Mouse (Mus musculus) stomach, embryonic 14.5 days (tissue): ENCODE data around the gene Rab3gap2. TPM values are rescaled to one million over a fixed set of nuclear protein-coding genes. Genes with fewer than 3 reads are reported as not detected.

Experiments used
- ATAC-seq: fragments of 200-750 bp; cut with Nextera tagmentation; 2 replicates; pipeline ENCODE4 v1.8.0; 2017; ENCODE audit warnings: low read depth, moderate TSS enrichment; ENCODE audit not compliant: insufficient number of reproducible peaks, insufficient read depth, low FRiP score
- H3K27ac ChIP-seq: fragments of 300-500 bp; sonication (generic); 2 replicates; pipeline ENCODE4 v1.5.1; 2014; ENCODE audit warnings: mild to moderate bottlenecking, low read length, moderate library complexity, mixed read lengths
- H3K27me3 ChIP-seq: fragments of 300-500 bp; sonication (generic); 2 replicates; pipeline ENCODE4 v1.6.1; 2014; ENCODE audit warnings: low read length, control low read depth, mixed read lengths; ENCODE audit not compliant: control insufficient read depth, insufficient read depth
- H3K36me3 ChIP-seq: fragments of 300-500 bp; sonication (generic); 2 replicates; pipeline ENCODE4 v1.6.1; 2014; ENCODE audit warnings: mild to moderate bottlenecking, control low read depth, low read length, moderate library complexity, mixed read lengths; ENCODE audit not compliant: control insufficient read depth, insufficient read depth
- H3K4me1 ChIP-seq: fragments of 300-500 bp; sonication (generic); 2 replicates; pipeline ENCODE4 v1.6.1; 2014; ENCODE audit warnings: low read length, control low read depth, mixed read lengths; ENCODE audit not compliant: control insufficient read depth, insufficient read depth
- H3K4me2 ChIP-seq: fragments of 300-500 bp; sonication (generic); replicated peaks from 2 replicates; pipeline ENCODE4 v1.6.1; 2014; ENCODE audit warnings: low read depth, low read length, control low read depth
- H3K4me3 ChIP-seq: fragments of 300-500 bp; sonication (generic); 2 replicates; pipeline ENCODE4 v1.5.1; 2014; ENCODE audit warnings: low read depth, low read length, control low read depth
- H3K9ac ChIP-seq: fragments of 300-500 bp; sonication (generic); replicated peaks from 2 replicates; pipeline ENCODE4 v1.6.1; 2014; ENCODE audit warnings: low read depth, mild to moderate bottlenecking, control low read depth, low read length, moderate library complexity, mixed read lengths
- H3K9me3 ChIP-seq: fragments of 300-500 bp; sonication (generic); 2 replicates; pipeline ENCODE4 v1.6.1; 2016; ENCODE audit warnings: low read depth, low read length, control low read depth; ENCODE audit not compliant: control insufficient read depth
- WGBS: fragments of 180-500 bp; shearing (Covaris S2); extraction: QIAGEN DNeasy Blood & Tissue Kit; methylation state at CpG from one replicate; pipeline ENCODE4 v1.1.7; 2014; 5-methylcytosine and 5-hydroxymethylcytosine counted together
- polyA plus RNA-seq: library from polyadenylated mRNA; unstranded; fragments of >200 nt; fragmentation: Nextera tagmentation; extraction: Ambion mirVana; gene quantifications from 2 replicates; pipeline ENCODE4 v1.2.1, GENCODE M21; 2014

Rab3gap2 gene
- polyA plus RNA-seq, 1 experiment from 2014 or later, result 24.9 TPM

DNA sequence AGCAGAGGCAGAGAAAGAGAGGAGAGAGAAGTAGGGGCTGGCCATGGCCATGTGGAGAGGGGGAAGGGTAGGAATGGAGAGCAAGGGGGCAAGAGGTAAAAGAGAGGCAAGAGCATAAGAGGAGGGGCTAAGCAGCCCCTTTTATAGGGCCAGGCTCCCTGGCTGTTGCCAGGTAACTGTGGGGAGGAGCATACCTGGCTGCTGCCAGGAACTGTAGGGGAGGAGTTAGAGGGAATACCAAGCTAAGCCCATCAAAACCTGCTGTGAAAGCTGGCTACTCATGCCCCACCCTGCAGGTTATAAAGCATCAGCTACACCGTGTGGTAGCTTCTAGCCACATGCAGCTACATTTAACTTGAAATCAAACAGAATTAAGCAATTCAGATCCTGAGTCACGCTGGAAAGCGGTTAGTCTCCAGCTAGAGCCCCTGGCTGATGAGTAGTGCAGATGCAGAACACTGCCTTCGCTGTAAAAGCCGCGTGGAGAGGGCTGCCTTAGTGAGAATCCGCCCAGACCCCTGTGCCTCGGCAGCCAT is 5.8 kb downstream of the Rab3gap2 start:
- 41% methylated on average over 8 of the region's 8 CpGs for WGBS
- H3K9me3 ChIP-seq, result no peaks in the 10 kb centered on the region
- H3K36me3 ChIP-seq, result no peaks in the 10 kb centered on the region; the same call in none of the 2 replicates
- H3K4me1 ChIP-seq, result peaks cover 6% of the 10 kb centered on the region; the same call in 1 of the 2 replicates
- H3K27ac ChIP-seq, result no peak overlapping the region
- H3K9ac ChIP-seq, result no peak overlapping the region
- peak; percentile 61; the same call in 1 of the 2 replicates for ATAC-seq
- no peaks in the 10 kb centered on the region for H3K27me3 ChIP-seq
- H3K4me3 ChIP-seq, result no peak overlapping the region
- H3K4me2 ChIP-seq, result no peak overlapping the region

DNA sequence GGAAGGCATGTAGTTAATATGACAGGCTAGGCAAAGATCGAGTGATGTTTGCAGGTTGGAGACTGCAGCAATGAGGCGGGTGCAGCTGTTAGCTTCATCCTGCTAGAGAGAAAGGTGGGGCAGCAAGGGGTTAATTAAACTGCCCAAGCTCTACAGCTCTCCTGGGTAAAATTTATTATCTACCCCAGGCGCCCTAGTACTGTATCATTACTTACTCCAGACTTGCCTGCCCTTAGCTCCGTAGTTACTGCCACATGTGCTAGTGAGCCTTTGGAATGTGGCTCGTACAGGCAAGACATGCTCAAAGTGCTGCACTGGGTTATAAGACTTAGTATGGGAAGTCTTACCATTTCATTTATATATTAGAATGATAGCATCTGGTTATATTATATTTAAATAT is 12.4 kb downstream of the Rab3gap2 start:
- ATAC-seq, result no peak
- 25% methylated on average over 5 of the region's 5 CpGs for WGBS

DNA sequence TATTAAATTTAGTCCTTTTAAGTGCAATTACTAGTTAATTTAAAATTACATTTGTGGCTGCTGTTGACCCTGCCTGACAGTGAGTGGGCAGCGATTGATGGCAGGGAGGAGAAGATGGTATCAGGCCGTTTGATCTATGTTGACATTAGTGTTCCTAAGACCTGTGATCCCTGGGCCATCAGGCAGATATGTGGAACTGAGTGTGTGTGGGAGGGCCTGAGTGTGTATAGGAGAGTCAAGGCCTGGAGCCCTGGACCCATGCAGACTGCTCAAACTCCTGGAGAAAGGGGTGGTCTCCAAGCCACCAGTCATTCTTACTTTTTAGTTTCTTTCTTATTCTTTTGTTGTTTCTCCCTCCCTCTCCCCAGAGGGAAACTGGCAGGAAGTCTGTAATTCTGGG is 12.8 kb downstream of the Rab3gap2 start:
- Histone ChIP-seq H3K27ac (no peak overlapping the region), H3K27me3 (no peaks in the 10 kb centered on the region), H3K9ac (no peak overlapping the region), H3K4me1 (no peaks in the 10 kb centered on the region), H3K36me3 (no peaks in the 10 kb centered on the region; the same call in 1 of the 2 replicates), H3K4me3 (no peak overlapping the region), H3K9me3 (no peaks in the 10 kb centered on the region), H3K4me2 (no peak overlapping the region)
- WGBS, result 17% methylated on average over 2 of the region's 2 CpGs
- no peak for ATAC-seq

More for the DNA sequence above, 12.4 kb downstream of the Rab3gap2 start:
- H3K9ac ChIP-seq, result no peak overlapping the region
- H3K27ac ChIP-seq, result no peak overlapping the region
- H3K36me3 ChIP-seq, result no peaks in the 10 kb centered on the region; the same call in 1 of the 2 replicates
- no peaks in the 10 kb centered on the region for H3K27me3 ChIP-seq
- H3K4me3 ChIP-seq, result no peak overlapping the region
- H3K9me3 ChIP-seq, result no peaks in the 10 kb centered on the region
- H3K4me1 ChIP-seq, result no peaks in the 10 kb centered on the region
- no peak overlapping the region for H3K4me2 ChIP-seq

DNA sequence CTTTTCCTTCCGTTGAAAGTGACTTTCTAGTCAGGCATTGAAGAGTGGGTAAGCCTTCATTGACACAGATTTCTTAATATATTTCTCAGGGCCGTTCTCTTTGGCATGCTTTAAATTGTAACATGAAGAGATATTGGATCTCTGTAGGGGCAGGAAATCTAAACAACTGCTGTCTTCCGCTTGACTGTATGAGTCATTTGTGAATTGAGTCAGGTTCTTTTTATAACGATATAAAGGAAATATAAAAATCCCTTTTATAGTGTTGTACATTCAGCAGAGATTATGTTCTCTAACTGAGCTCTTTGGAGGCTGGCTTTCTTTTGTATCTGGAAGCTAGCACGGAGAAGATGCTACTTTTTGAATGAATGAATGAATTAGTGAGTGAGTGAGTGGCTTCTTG is 14.0 kb downstream of the Rab3gap2 start:
- no peaks in the 10 kb centered on the region for H3K27me3 ChIP-seq
- H3K4me2 ChIP-seq, result no peak overlapping the region
- no peak overlapping the region for H3K9ac ChIP-seq
- no peaks in the 10 kb centered on the region for H3K9me3 ChIP-seq
- H3K36me3 ChIP-seq, result no peaks in the 10 kb centered on the region; the same call in 1 of the 2 replicates
- WGBS, result 68% methylated on average over 5 of the region's 5 CpGs
- no peak for ATAC-seq
- H3K4me1 ChIP-seq, result no peaks in the 10 kb centered on the region
- H3K4me3 ChIP-seq, result no peak overlapping the region
- H3K27ac ChIP-seq, result no peak overlapping the region

DNA sequence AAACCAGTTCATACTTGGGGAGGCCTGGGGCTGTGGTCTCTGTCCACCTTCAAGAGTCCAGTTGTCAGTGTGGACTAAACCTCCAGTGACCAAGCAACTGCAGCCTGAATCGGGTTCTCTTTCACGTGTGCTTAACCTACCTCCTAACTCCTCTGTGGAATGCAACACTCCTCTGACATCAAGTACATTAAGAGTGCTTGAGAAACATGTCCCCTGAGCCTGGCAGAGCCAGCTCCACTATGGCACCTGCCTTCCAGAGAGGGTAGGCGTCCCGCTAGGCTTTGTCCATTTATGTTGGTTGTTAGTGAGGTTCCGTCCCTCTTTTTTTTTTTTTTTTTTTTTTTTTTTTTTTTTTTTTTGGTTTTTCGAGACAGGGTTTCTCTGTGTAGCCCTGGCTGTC is 23.0 kb downstream of the Rab3gap2 start:
- Histone ChIP-seq H3K4me3 (no peak overlapping the region), H3K9me3 (no peaks in the 10 kb centered on the region), H3K4me2 (no peak overlapping the region), H3K36me3 (peaks cover 8% of the 10 kb centered on the region), H3K9ac (no peak overlapping the region), H3K27me3 (no peaks in the 10 kb centered on the region), H3K27ac (no peak overlapping the region), H3K4me1 (peaks cover 9% of the 10 kb centered on the region; the same call in 1 of the 2 replicates)
- no peak for ATAC-seq
- WGBS, result 91% methylated on average over 6 of the region's 6 CpGs

DNA sequence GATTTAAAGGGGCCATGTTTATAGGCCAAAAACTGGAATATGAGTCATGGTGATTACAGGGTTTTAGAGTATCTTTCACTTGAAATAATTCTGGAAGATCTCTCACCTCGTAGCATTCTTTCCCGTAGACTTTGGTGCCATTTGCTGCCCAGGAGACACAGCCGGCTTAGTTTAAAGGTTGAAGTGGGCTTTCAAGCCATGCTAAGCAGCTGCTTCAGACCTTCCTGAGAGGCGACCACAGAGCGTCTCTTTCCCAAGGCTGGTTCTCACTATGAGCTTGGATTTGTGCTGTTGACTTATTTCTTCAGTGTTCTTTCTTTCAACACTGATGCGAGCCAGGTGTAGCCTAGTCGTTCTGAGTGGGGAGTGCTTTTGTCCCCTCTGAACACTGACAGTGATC is 23.8 kb downstream of the Rab3gap2 start:
- H3K9ac ChIP-seq, result no peak overlapping the region
- WGBS, result 92% methylated on average over 7 of the region's 7 CpGs
- H3K4me3 ChIP-seq, result no peak overlapping the region
- no peak overlapping the region for H3K27ac ChIP-seq
- no peak for ATAC-seq
- no peak overlapping the region for H3K4me2 ChIP-seq
- H3K4me1 ChIP-seq, result peaks cover 9% of the 10 kb centered on the region; the same call in 1 of the 2 replicates
- H3K9me3 ChIP-seq, result no peaks in the 10 kb centered on the region
- peaks cover 8% of the 10 kb centered on the region for H3K36me3 ChIP-seq
- no peaks in the 10 kb centered on the region for H3K27me3 ChIP-seq

DNA sequence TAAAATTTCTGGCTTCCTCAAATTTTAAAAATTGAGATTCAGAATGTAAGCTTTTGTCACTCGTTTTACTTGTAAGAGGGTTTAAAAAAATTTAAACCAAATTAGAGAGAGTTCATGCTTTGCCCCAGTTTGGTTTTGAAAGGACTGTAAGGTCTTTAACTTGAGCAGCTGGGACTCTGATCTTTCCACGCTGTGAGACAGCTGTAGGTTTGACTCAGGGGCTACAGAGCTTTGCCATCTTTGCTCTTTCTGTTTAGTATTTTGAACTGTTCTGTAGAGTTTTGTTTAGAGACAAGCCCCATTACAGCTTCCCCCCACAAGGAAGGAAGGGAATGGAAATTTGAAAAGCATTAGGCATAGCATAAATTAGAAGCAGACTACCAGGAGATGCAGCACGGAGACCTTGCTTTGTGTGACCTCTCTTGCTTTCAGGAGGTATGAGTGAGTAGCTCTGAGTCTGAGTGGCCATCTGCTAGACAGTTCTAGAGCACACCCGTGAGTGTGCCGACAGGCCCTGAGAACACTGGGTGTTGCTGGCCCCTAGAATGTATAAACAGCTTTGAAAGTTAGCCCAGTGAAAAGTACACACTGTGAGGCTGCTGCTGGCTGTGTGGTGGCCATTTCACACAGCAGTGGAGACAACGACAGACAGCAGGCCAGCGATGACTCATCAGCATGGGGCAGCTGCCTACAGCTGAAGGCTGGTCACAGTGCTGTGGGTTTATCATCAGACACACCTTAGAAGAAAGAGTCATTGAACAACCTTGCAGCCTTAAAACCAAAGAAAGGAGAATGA is 25.7 kb downstream of the Rab3gap2 start:
- Histone ChIP-seq H3K4me3 (no peak overlapping the region), H3K36me3 (peaks cover 7% of the 10 kb centered on the region), H3K9me3 (no peaks in the 10 kb centered on the region), H3K27ac (peak overlapping the region; percentile 52; the same call in 1 of the 2 replicates), H3K4me2 (no peak overlapping the region), H3K27me3 (no peaks in the 10 kb centered on the region), H3K9ac (no peak overlapping the region), H3K4me1 (peaks cover 9% of the 10 kb centered on the region; the same call in 1 of the 2 replicates)
- WGBS, result 33% methylated on average over 7 of the region's 7 CpGs
- peak; percentile 79 for ATAC-seq

DNA sequence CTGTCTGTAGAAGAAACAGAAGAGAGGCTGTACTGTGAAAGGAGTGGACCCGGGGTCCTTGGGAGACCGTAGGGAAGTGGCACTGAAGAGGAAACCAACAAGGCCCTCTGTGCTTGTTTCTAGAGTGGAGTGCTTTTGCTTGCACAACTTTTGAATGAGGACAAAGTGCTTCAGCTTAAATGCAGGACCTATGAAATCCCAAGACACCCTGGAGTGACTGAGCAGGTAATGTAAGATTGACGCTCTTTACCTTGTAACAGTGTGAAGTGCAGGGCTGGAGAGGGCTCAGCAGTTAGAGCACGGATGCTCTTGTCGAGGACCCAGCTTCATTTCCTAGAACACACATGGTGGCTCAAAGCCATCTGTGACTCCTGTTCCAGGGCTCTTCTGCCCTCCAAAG is 31.9 kb downstream of the Rab3gap2 start:
- H3K4me1 ChIP-seq, result no peaks in the 10 kb centered on the region
- H3K27me3 ChIP-seq, result no peaks in the 10 kb centered on the region
- H3K9ac ChIP-seq, result no peak overlapping the region
- ATAC-seq, result no peak
- no peak overlapping the region for H3K4me3 ChIP-seq
- WGBS, result 95% methylated on average over 5 of the region's 5 CpGs
- no peaks in the 10 kb centered on the region for H3K9me3 ChIP-seq
- no peak overlapping the region for H3K27ac ChIP-seq
- H3K4me2 ChIP-seq, result no peak overlapping the region
- peaks cover 25% of the 10 kb centered on the region for H3K36me3 ChIP-seq
